9 mouse cellular contexts compared by ENCODE assay signal in the genomic region with DNA sequence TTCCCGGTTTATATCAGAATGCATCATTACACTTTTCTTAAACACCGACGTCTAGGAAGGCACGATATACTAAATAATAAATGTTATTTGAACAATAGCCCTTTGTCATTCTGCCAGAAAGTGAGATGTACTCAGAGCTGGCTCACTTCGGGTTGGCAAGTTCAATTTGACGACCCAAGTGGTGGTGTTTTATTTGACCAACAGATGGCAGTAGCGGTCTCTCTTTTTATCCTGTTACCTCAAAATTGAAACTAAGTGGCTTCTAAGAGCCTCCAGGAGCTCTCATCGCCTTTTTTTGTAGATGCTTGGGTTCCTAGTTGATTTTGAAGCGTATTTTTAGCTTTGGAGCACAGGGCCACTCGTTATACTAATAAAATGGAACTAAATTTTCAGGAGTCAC.
DNase-seq lines count a peak whose midpoint lies in the region; ATAC-seq and TF ChIP-seq lines count a peak whose summit lies in the region.
"Had no signal": no experiment of that assay in that cellular context is flagged by ENCODE, and none has a peak within 500 bp of the region (broad histone marks: within the 10 kb centered on the region; RNA-seq: fewer than 3 reads in every experiment).

No protein-coding gene starts in this region.

- POLR2A ChIA-PET in Patski (lab: Charles Lee): no interaction called here

- CTCF ChIA-PET in Patski (lab: Charles Lee): interaction anchor here (1.4 to 1.6 kb wide), 2 partner anchors 383 to 385 kb away, joined by 3 to 4 read pairs; no protein-coding TSS in a partner anchor

- H3K4me3 ChIP-seq in intestine, postnatal 0 days (ENCODE audit: low read depth, low read length): no peak overlapping the region
- H3K4me3 ChIP-seq in limb, embryonic 13.5 days: no peak overlapping the region
- H3K4me3 ChIP-seq: hindbrain, embryonic 15.5 days had no signal

- H3K9ac ChIP-seq in intestine, postnatal 0 days (ENCODE audit: low read depth, low read length): no peak overlapping the region
- H3K9ac ChIP-seq in limb, embryonic 13.5 days: no peak overlapping the region
- H3K9ac ChIP-seq: hindbrain, embryonic 15.5 days had no signal

- H3K4me1 ChIP-seq in intestine, postnatal 0 days (replicated peaks; ENCODE audit: control insufficient read depth, insufficient read depth, low read length): no peaks in the 10 kb centered on the region
- H3K4me1 ChIP-seq in limb, embryonic 13.5 days: no peaks in the 10 kb centered on the region
- H3K4me1 ChIP-seq: hindbrain, embryonic 15.5 days had no signal

- DNase-seq in B cell, adult 2 months: peak; percentile 48 to 61
- peak; percentile 4 for DNase-seq in Patski (ENCODE audit: low read depth, low spot score)
- peak; percentile 35 to 68 for DNase-seq in cerebellum, postnatal 25 days
- peak; percentile 64 for DNase-seq in gastrocnemius, adult 18-20 months (ENCODE audit: low spot score)
- DNase-seq in naive thymus-derived CD4-positive, alpha-beta T cell, adult 2 months (ENCODE audit: low read depth): peak; percentile 62
- peak; percentile 32 for DNase-seq in thymus, postnatal 25 days

- 7% methylated on average over 10 of the region's 10 CpGs for WGBS in intestine, postnatal 0 days
- WGBS in limb, embryonic 13.5 days: 11% methylated on average over 10 of the region's 10 CpGs

- ATAC-seq in Patski: peak; percentile 92
- ATAC-seq in intestine, postnatal 0 days: no peak
- ATAC-seq in limb, embryonic 13.5 days (ENCODE audit: low FRiP score, low read depth): 0 out of 2 replicates have a peak, but pooled peaks have one; percentile 40

- in situ Hi-C loops in Patski (cut with MboI; ENCODE audit: low pct_unique_long_range_greater_than_20kb): no loop called here

- no peaks in the 10 kb centered on the region for H3K9me3 ChIP-seq in intestine, postnatal 0 days (ENCODE audit: control insufficient read depth)
- H3K9me3 ChIP-seq in limb, embryonic 13.5 days: no peaks in the 10 kb centered on the region
- H3K9me3 ChIP-seq: hindbrain, embryonic 15.5 days had no signal

- H3K36me3 ChIP-seq in intestine, postnatal 0 days (ENCODE audit: control insufficient read depth, insufficient read depth): no peaks in the 10 kb centered on the region
- H3K36me3 ChIP-seq in limb, embryonic 13.5 days: no peaks in the 10 kb centered on the region
- H3K36me3 ChIP-seq: hindbrain, embryonic 15.5 days had no signal

- peak overlapping the region; percentile 40 for H3K4me2 ChIP-seq in intestine, postnatal 0 days (replicated peaks; ENCODE audit: low read depth)
- H3K4me2 ChIP-seq in limb, embryonic 13.5 days (replicated peaks): no peak overlapping the region
- H3K4me2 ChIP-seq: hindbrain, embryonic 15.5 days had no signal

- no peak overlapping the region for H3K27ac ChIP-seq in intestine, postnatal 0 days (ENCODE audit: low read depth, low read length)
- no peak overlapping the region for H3K27ac ChIP-seq in limb, embryonic 13.5 days
- H3K27ac ChIP-seq: hindbrain, embryonic 15.5 days had no signal

- peaks cover 34% of the 10 kb centered on the region for H3K27me3 ChIP-seq in Patski
- no peaks in the 10 kb centered on the region for H3K27me3 ChIP-seq in intestine, postnatal 0 days (replicated peaks; ENCODE audit: control insufficient read depth, insufficient read depth, low read length)
- no peaks in the 10 kb centered on the region for H3K27me3 ChIP-seq in limb, embryonic 13.5 days
- H3K27me3 ChIP-seq: hindbrain, embryonic 15.5 days had no signal

- peak; percentile 76 for TF ChIP-seq CTCF in Patski (IDR thresholded peaks at IDR 0.05)
- TF ChIP-seq CTCF in intestine, postnatal 0 days (IDR thresholded peaks at IDR 0.05; ENCODE audit: low read depth): peak; percentile 78

Comparison
In these comparisons a context has a peak if more than half of its experiments do, and no peak if none do; other contexts are left out.
1. DNase-seq: peak in every context shown above with its lines; median percentile 64 in gastrocnemius, adult 18-20 months; 62 in naive thymus-derived CD4-positive, alpha-beta T cell, adult 2 months; 54 in B cell, adult 2 months; 52 in cerebellum, postnatal 25 days; 32 in thymus, postnatal 25 days; 4 in Patski.